Mouse (Mus musculus): Measurements from ENCODE around the gene Trpm8. TPM values are rescaled to one million over a fixed set of nuclear protein-coding genes. Genes with fewer than 3 reads are reported as not detected.

Gene Trpm8
- polyA plus RNA-seq, 1 experiment from 2014 or later: 0.17 TPM

DNA sequence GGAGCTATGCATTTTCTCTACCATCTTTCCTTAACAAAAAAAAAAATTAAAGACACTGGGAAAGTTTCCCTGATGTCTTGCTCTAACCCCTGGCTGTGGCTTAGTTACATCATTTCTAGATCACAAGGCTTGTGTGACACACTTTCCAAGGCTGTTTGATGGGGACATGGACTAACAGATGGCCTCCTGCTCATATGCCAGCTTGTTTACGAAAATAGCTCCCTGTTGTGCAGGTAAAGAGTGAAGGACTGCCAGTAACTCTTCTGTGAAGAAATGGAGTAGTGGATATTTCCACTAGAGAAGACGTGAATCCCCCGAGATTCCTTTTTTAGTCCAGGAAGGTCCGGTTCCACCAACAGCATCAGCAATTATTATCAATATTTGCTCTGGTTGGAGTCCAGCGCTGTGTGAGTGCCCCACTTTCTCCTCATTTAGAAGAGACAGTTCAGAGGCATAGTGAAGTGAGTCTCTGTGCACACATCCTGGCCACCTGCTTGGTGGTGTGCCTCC is 71.1 kb downstream of the Trpm8 start:
- Histone ChIP-seq H3K4me3 (replicated peaks; ENCODE audit: low read length) (no peak overlapping the region), H3K27ac (no peak overlapping the region), H3K9ac (no peak overlapping the region), H3K4me2 (replicated peaks) (no peak overlapping the region), H3K27me3 (ENCODE audit: control insufficient read depth, insufficient read depth, low read length) (no peaks in the 10 kb centered on the region), H3K9me3 (ENCODE audit: control insufficient read depth, low read length) (no peaks in the 10 kb centered on the region), H3K4me1 (replicated peaks; ENCODE audit: control insufficient read depth, insufficient read depth, low read length) (no peaks in the 10 kb centered on the region), H3K36me3 (replicated peaks; ENCODE audit: control insufficient read depth, insufficient read depth) (no peaks in the 10 kb centered on the region)
- DNase-seq (ENCODE audit: low spot score) (no peak), ATAC-seq (ENCODE audit: low FRiP score) (no peak)
- 90% methylated on average over 5 of the region's 5 CpGs for WGBS

DNA sequence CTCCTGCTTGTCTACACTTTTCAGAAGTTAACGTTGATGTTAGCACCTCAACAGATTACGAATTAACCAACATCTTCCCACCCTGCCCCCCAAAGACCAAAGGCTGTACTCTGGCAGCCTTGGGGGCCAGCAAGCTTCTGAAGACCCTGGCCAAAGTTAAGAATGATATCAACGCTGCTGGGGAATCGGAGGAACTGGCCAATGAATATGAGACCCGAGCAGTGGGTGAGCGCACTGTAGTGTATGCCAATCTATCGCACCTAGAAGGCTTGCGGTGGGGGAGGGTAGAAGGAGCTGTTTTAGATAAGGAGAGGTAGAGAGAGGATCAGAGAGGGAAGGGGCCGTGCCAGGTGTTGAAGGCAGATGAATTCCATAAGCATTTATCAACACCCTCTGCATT is 73.3 kb downstream of the Trpm8 start:
- no peak for DNase-seq (ENCODE audit: low spot score)
- no peaks in the 10 kb centered on the region for H3K4me1 ChIP-seq (replicated peaks; ENCODE audit: control insufficient read depth, insufficient read depth, low read length)
- 96% methylated on average over 9 of the region's 9 CpGs for WGBS
- no peaks in the 10 kb centered on the region for H3K36me3 ChIP-seq (replicated peaks; ENCODE audit: control insufficient read depth, insufficient read depth)
- no peak for ATAC-seq (ENCODE audit: low FRiP score)
- H3K27ac ChIP-seq: no peak overlapping the region
- H3K9me3 ChIP-seq (ENCODE audit: control insufficient read depth, low read length): no peaks in the 10 kb centered on the region
- no peaks in the 10 kb centered on the region for H3K27me3 ChIP-seq (ENCODE audit: control insufficient read depth, insufficient read depth, low read length)
- H3K4me3 ChIP-seq (replicated peaks; ENCODE audit: low read length): no peak overlapping the region
- H3K9ac ChIP-seq: no peak overlapping the region
- no peak overlapping the region for H3K4me2 ChIP-seq (replicated peaks)

DNA sequence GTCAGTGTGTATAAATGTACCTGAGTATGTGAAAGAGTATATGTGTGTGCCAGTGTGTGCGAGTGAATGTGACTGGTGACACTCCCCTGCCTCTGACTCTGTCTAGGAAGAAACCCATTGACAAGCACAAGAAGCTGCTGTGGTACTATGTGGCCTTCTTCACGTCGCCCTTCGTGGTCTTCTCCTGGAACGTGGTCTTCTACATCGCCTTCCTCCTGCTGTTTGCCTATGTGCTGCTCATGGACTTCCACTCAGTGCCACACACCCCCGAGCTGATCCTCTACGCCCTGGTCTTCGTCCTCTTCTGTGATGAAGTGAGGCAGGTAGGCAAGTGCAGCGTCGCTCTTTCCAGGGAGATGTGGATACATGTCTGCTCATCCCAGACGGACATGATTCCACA is 77.6 kb downstream of the Trpm8 start:
- no peaks in the 10 kb centered on the region for H3K4me1 ChIP-seq (replicated peaks; ENCODE audit: control insufficient read depth, insufficient read depth, low read length)
- ATAC-seq (ENCODE audit: low FRiP score) (no peak), DNase-seq (ENCODE audit: low spot score) (no peak)
- 97% methylated on average over 12 of the region's 12 CpGs for WGBS
- no peaks in the 10 kb centered on the region for H3K9me3 ChIP-seq (ENCODE audit: control insufficient read depth, low read length)
- H3K4me2 ChIP-seq (replicated peaks): no peak overlapping the region
- no peaks in the 10 kb centered on the region for H3K27me3 ChIP-seq (ENCODE audit: control insufficient read depth, insufficient read depth, low read length)
- no peak overlapping the region for H3K4me3 ChIP-seq (replicated peaks; ENCODE audit: low read length)
- no peaks in the 10 kb centered on the region for H3K36me3 ChIP-seq (replicated peaks; ENCODE audit: control insufficient read depth, insufficient read depth)
- no peak overlapping the region for H3K9ac ChIP-seq
- no peak overlapping the region for H3K27ac ChIP-seq

DNA sequence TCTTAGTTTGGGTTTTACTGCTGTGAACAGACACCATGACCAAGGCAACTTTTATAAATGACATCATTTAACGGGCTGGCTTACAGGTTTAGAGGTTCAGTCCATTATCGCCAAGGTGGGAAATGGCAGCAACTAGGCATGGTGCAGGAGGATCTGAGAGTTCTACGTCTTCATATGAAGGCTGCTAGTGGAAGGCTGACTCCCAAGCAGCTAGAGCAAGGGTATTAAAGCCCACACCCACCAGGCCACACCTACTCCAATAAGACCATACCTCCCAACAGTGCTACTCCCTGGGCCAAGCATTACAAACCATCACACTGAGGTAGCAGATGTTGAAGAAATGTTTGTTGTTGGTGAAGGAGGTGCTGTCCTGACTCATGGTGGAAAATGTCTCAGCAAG is 78.2 kb downstream of the Trpm8 start:
- Histone ChIP-seq H3K9ac (no peak overlapping the region), H3K36me3 (replicated peaks; ENCODE audit: control insufficient read depth, insufficient read depth) (no peaks in the 10 kb centered on the region), H3K27ac (no peak overlapping the region), H3K4me1 (replicated peaks; ENCODE audit: control insufficient read depth, insufficient read depth, low read length) (no peaks in the 10 kb centered on the region), H3K4me3 (replicated peaks; ENCODE audit: low read length) (no peak overlapping the region), H3K27me3 (ENCODE audit: control insufficient read depth, insufficient read depth, low read length) (no peaks in the 10 kb centered on the region), H3K9me3 (ENCODE audit: control insufficient read depth, low read length) (no peaks in the 10 kb centered on the region), H3K4me2 (replicated peaks) (no peak overlapping the region)
- WGBS: 93% methylated on average over 3 of the region's 3 CpGs
- no peak for ATAC-seq (ENCODE audit: low FRiP score)
- DNase-seq (ENCODE audit: low spot score): no peak

DNA sequence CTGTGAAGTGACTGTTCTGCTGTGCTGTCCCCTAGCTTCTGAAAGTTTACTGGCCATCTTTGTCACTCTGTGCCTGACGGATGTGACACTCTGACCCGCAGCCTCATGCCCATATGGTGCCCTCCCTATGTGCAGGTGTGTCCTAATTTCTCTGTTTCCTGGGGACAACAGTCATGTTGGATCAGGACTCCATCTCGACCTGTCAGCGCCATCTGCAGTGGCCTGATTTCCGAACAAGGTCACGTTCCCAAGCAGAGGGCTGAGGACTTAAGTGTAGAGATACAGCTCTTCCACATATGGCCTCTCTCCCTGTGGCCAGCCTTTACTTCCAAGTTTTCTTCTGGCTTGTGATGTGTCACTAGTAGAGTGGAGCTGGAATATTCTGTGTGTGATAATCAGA is 79.2 kb downstream of the Trpm8 start:
- 90% methylated on average over 6 of the region's 6 CpGs for WGBS
- no peak overlapping the region for H3K4me3 ChIP-seq (replicated peaks; ENCODE audit: low read length)
- no peak for ATAC-seq (ENCODE audit: low FRiP score)
- no peak overlapping the region for H3K9ac ChIP-seq
- no peaks in the 10 kb centered on the region for H3K4me1 ChIP-seq (replicated peaks; ENCODE audit: control insufficient read depth, insufficient read depth, low read length)
- H3K36me3 ChIP-seq (replicated peaks; ENCODE audit: control insufficient read depth, insufficient read depth): no peaks in the 10 kb centered on the region
- H3K27ac ChIP-seq: no peak overlapping the region
- no peak for DNase-seq (ENCODE audit: low spot score)
- H3K27me3 ChIP-seq (ENCODE audit: control insufficient read depth, insufficient read depth, low read length): no peaks in the 10 kb centered on the region
- H3K9me3 ChIP-seq (ENCODE audit: control insufficient read depth, low read length): no peaks in the 10 kb centered on the region
- no peak overlapping the region for H3K4me2 ChIP-seq (replicated peaks)

DNA sequence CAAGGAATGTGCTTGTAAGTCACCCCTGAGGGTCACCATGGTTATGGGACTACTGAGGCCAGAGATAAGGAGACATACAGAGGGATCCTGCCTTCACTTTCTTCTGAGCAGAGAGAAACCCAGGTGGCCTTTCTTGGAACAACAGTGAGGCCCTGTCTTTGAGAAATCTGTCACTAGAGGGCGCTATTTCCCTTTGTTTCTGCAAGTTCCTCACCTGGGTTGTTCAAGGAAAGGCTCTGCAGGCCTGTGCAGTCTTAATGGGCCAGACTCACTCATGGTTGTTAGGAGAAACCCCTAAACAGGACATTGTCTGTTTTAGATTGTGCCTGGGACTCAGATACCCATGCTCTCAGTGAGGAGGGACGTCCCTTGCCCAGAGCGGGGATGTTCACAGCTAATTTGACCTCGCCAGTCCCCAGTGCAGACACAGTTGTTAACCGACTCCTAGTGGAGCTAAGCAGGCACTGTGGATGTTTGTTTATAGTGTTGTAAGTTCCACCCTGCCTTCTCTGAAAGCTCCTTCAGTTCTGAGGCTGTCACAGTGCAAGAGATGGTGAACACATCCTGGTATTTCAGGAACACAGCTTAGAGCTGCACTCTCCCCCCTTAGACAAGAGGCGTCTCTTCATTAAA is 80.1 kb downstream of the Trpm8 start:
- no peaks in the 10 kb centered on the region for H3K36me3 ChIP-seq (replicated peaks; ENCODE audit: control insufficient read depth, insufficient read depth)
- no peak overlapping the region for H3K4me2 ChIP-seq (replicated peaks)
- H3K4me1 ChIP-seq (replicated peaks; ENCODE audit: control insufficient read depth, insufficient read depth, low read length): no peaks in the 10 kb centered on the region
- no peak overlapping the region for H3K4me3 ChIP-seq (replicated peaks; ENCODE audit: low read length)
- H3K9ac ChIP-seq: no peak overlapping the region
- no peaks in the 10 kb centered on the region for H3K9me3 ChIP-seq (ENCODE audit: control insufficient read depth, low read length)
- H3K27me3 ChIP-seq (ENCODE audit: control insufficient read depth, insufficient read depth, low read length): no peaks in the 10 kb centered on the region
- 61% methylated on average over 6 of the region's 6 CpGs for WGBS
- no peak overlapping the region for H3K27ac ChIP-seq
- ATAC-seq (ENCODE audit: low FRiP score): peak; percentile 86
- peak; percentile 96 for DNase-seq (ENCODE audit: low spot score)

DNA sequence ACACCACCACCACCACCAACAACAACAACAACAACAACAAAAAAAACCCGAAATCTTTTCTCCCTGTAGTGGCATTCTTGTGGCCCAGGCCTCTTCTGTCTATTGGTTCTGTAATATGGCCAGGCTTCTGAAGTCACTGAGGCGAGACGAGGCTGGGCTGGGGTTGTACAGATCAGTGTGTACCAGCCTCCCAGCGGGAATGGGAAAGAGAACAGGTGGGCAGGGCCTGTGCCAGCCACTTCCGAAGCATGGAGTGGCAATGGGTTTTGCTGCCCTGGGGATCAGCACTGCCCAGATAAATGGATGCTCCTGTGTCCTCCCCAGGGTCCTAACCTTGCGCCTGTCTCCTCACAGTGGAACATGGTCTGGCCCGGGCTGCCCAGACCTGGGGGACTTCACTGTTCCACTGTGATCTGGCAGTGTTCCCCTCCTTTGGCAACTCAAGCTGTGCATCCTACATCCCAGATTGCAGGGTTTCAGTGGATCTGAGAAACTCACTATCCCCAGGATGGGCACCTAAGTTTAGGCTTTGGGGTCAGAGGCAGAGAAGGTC is 80.7 kb downstream of the Trpm8 start:
- Histone ChIP-seq H3K4me3 (replicated peaks; ENCODE audit: low read length) (no peak overlapping the region), H3K9me3 (ENCODE audit: control insufficient read depth, low read length) (no peaks in the 10 kb centered on the region), H3K27ac (no peak overlapping the region), H3K36me3 (replicated peaks; ENCODE audit: control insufficient read depth, insufficient read depth) (no peaks in the 10 kb centered on the region), H3K4me2 (replicated peaks) (no peak overlapping the region), H3K4me1 (replicated peaks; ENCODE audit: control insufficient read depth, insufficient read depth, low read length) (no peaks in the 10 kb centered on the region), H3K9ac (no peak overlapping the region), H3K27me3 (ENCODE audit: control insufficient read depth, insufficient read depth, low read length) (no peaks in the 10 kb centered on the region)
- no peak for DNase-seq (ENCODE audit: low spot score)
- 75% methylated on average over 7 of the region's 7 CpGs for WGBS
- no peak for ATAC-seq (ENCODE audit: low FRiP score)

DNA sequence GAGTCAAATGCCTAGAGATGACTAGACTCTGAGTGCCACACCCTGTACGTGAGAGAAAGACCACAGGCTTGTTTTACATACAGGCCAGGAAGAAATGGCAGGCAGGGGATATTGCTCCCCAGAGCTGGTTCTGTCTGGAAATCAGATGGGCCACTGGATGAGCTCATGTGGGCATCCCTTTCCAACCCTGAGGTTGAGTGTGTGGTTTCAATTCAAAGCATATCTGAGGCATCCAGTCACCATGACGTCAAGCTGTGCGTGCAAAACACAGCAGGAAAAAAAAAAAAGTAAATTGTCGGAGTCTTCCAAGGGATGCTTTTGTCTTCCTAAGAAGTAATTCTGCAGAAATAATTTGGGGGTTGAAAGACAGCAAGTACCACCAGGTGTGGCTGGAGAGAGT is 83.6 kb downstream of the Trpm8 start:
- Histone ChIP-seq H3K27me3 (ENCODE audit: control insufficient read depth, insufficient read depth, low read length) (no peaks in the 10 kb centered on the region), H3K36me3 (replicated peaks; ENCODE audit: control insufficient read depth, insufficient read depth) (no peaks in the 10 kb centered on the region), H3K4me2 (replicated peaks) (no peak overlapping the region), H3K4me3 (replicated peaks; ENCODE audit: low read length) (no peak overlapping the region), H3K4me1 (replicated peaks; ENCODE audit: control insufficient read depth, insufficient read depth, low read length) (no peaks in the 10 kb centered on the region), H3K9me3 (ENCODE audit: control insufficient read depth, low read length) (no peaks in the 10 kb centered on the region), H3K27ac (no peak overlapping the region), H3K9ac (no peak overlapping the region)
- no peak for ATAC-seq (ENCODE audit: low FRiP score)
- 52% methylated on average over 4 of the region's 4 CpGs for WGBS
- no peak for DNase-seq (ENCODE audit: low spot score)

DNA sequence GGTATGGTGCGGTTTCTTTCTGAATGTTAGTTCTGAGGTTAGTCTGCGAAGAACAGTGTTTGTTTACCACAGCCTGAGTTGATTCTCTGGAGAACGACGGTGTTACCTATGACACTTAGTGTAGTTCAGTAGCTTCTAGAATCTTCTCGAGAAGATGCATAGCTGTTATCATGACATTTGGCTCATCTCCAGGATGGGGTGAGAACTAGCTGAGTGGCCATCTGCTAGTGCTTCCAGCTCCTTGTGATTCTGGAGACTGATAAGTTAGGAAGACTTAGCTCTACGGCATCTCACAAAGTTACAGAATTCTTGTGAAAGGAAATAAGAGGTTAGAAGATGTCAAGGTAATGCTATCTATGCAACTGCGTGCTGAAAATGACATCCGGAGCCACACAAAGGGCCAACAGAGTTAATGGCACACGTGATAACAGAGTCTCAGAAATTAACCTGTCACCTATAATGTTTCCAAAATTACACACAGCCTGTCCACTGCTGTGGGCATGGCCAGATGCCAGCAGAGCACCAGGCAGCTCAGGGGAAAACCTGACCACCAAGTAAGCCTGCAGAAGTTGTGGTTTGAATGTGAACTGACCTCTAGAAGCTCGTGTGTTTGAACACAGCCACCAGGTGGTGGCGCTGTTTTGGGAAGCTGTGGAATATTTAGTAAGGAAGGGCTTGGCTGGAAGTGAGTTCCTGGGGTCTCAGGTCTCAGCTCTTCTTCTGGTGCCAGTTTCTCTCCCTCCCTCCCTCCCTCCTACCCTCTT is 89.6 kb downstream of the Trpm8 start:
- WGBS: 80% methylated on average over 11 of the region's 11 CpGs
- Histone ChIP-seq H3K27me3 (ENCODE audit: control insufficient read depth, insufficient read depth, low read length) (no peaks in the 10 kb centered on the region), H3K4me1 (replicated peaks; ENCODE audit: control insufficient read depth, insufficient read depth, low read length) (no peaks in the 10 kb centered on the region), H3K36me3 (replicated peaks; ENCODE audit: control insufficient read depth, insufficient read depth) (no peaks in the 10 kb centered on the region), H3K9ac (no peak overlapping the region), H3K9me3 (ENCODE audit: control insufficient read depth, low read length) (0 out of 2 replicates have a peak, but pooled peaks cover 3% of the 10 kb centered on the region), H3K4me3 (replicated peaks; ENCODE audit: low read length) (no peak overlapping the region), H3K4me2 (replicated peaks) (no peak overlapping the region), H3K27ac (no peak overlapping the region)
- ATAC-seq (ENCODE audit: low FRiP score): no peak
- no peak for DNase-seq (ENCODE audit: low spot score)
